15 mouse cellular contexts compared by ENCODE assay signal in the genomic region with DNA sequence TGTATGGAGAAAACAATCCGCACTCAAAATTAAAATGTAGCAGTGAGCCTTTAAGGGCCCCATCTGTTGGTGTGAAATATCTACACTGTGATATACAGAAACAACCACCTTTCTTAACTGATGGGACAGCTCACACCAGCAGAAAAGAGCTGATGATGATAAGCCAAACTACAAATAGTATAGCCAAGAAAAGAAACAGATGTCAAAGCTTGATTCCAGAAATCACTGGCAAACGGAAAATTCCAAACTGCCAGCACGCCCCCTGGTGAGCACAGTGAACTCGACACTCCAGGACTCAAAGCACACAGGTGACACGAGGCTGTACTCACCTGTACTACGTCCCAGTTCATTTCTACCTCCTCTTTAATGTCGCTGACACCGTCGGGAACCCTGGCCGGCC. TPM values are rescaled to one million over a fixed set of nuclear protein-coding genes. Genes with fewer than 3 reads are reported as not detected.
DNase-seq lines count a peak whose midpoint lies in the region; ATAC-seq and TF ChIP-seq lines count a peak whose summit lies in the region.
"Had no signal": no experiment of that assay in that cellular context is flagged by ENCODE, and none has a peak within 500 bp of the region (broad histone marks: within the 10 kb centered on the region; RNA-seq: fewer than 3 reads in every experiment).

No protein-coding gene starts in this region.

- H3K9me3 ChIP-seq in liver, embryonic 12.5 days (replicated peaks) = no peaks in the 10 kb centered on the region
- H3K9me3 ChIP-seq: limb, embryonic 13.5 days; midbrain, embryonic 13.5 days had no signal

- DNase-seq in frontal cortex, postnatal 14 days (ENCODE audit: low spot score in 2 of 2) = no peak
- DNase-seq in liver, adult 2 months (ENCODE audit: extremely low read depth, low read depth, low spot score) = no peak
- DNase-seq in ES-CJ7 (ENCODE audit: low read depth, low spot score) = peak; percentile 44
- no peak for DNase-seq in thymus, adult 18-20 months
- no peak for DNase-seq in layer of hippocampus, adult 11-12 months (ENCODE audit: low spot score)
- DNase-seq: adrenal gland, postnatal 36 days; cerebellum, postnatal 10 days; gastrocnemius, postnatal 10 days had no signal

- peaks cover 4% of the 10 kb centered on the region; the same call in 1 of the 2 replicates for H3K79me2 ChIP-seq in liver, adult 2 months (ENCODE audit: control insufficient read depth, insufficient read depth, low read length)

- no peak overlapping the region for H3K4me3 ChIP-seq in liver, adult 2 months (ENCODE audit: insufficient read depth, low read depth, low read length)
- H3K4me3 ChIP-seq in liver, embryonic 12.5 days = no peak overlapping the region
- no peak overlapping the region for H3K4me3 ChIP-seq in embryonic fibroblast, embryonic 13.5 days (ENCODE audit: insufficient read depth, low read length)
- H3K4me3 ChIP-seq: limb, embryonic 13.5 days; midbrain, embryonic 13.5 days had no signal

- peaks cover 42% of the 10 kb centered on the region for H3K36me3 ChIP-seq in liver, adult 2 months (ENCODE audit: control insufficient read depth, insufficient read depth, low read length)
- peaks cover 95% of the 10 kb centered on the region for H3K36me3 ChIP-seq in liver, embryonic 12.5 days

- no peak overlapping the region for H3K27ac ChIP-seq in liver, adult 2 months (replicated peaks; ENCODE audit: insufficient read depth, low read depth, low read length)
- H3K27ac ChIP-seq in liver, embryonic 12.5 days = no peak overlapping the region
- no peak overlapping the region for H3K27ac ChIP-seq in embryonic fibroblast, embryonic 13.5 days (ENCODE audit: insufficient read depth, low read length)
- H3K27ac ChIP-seq: hindbrain, embryonic 14.5 days; limb, embryonic 13.5 days; midbrain, embryonic 13.5 days had no signal

- no peaks in the 10 kb centered on the region for H3K27me3 ChIP-seq in liver, adult 2 months (ENCODE audit: control insufficient read depth, insufficient read depth, low read length)
- H3K27me3 ChIP-seq in liver, embryonic 12.5 days (replicated peaks) = no peaks in the 10 kb centered on the region
- H3K27me3 ChIP-seq: limb, embryonic 13.5 days; midbrain, embryonic 13.5 days had no signal

- 89% methylated on average over 10 of the region's 10 CpGs for WGBS in liver, adult 2 months
- WGBS in liver, embryonic 12.5 days (ENCODE audit: insufficient replicate concordance) = 80% methylated on average over 10 of the region's 10 CpGs

- 0 out of 2 replicates have a peak, but pooled peaks have one; percentile 16 for TF ChIP-seq CTCF in liver, adult 2 months (IDR thresholded peaks at IDR 0.05; ENCODE audit: low read depth, low read length)
- peak; percentile 38; the same call in 1 of the 2 replicates for TF ChIP-seq CTCF in embryonic fibroblast, embryonic 13.5 days (IDR thresholded peaks at IDR 0.05; ENCODE audit: borderline replicate concordance, insufficient read depth, low read length)

- no peak overlapping the region for H3K4me2 ChIP-seq in liver, embryonic 12.5 days
- H3K4me2 ChIP-seq: hindbrain, embryonic 14.5 days; limb, embryonic 13.5 days; midbrain, embryonic 13.5 days had no signal

- H3K9ac ChIP-seq in liver, adult 2 months (ENCODE audit: low read depth, low read length) = no peak overlapping the region
- no peak overlapping the region for H3K9ac ChIP-seq in liver, embryonic 12.5 days
- H3K9ac ChIP-seq: hindbrain, embryonic 14.5 days; limb, embryonic 13.5 days; midbrain, embryonic 13.5 days had no signal

- peak; percentile 42; the same call in 1 of the 2 replicates for ATAC-seq in frontal cortex, adult (ENCODE audit: low TSS enrichment)
- ATAC-seq in liver, embryonic 12.5 days = no peak
- ATAC-seq: forebrain, embryonic 14.5 days; midbrain, embryonic 13.5 days had no signal

- H3K4me1 ChIP-seq in liver, adult 2 months (ENCODE audit: control insufficient read depth, insufficient read depth, low read length) = no peaks in the 10 kb centered on the region
- H3K4me1 ChIP-seq in liver, embryonic 12.5 days = no peaks in the 10 kb centered on the region
- no peaks in the 10 kb centered on the region for H3K4me1 ChIP-seq in embryonic fibroblast, embryonic 13.5 days (ENCODE audit: control insufficient read depth, insufficient read depth, low read length)
- H3K4me1 ChIP-seq: limb, embryonic 13.5 days; midbrain, embryonic 13.5 days had no signal

- no peak for TF ChIP-seq POLR2A in liver, adult 2 months (IDR thresholded peaks at IDR 0.05; ENCODE audit: extremely low read depth, insufficient read depth, low read length)
- TF ChIP-seq POLR2A in embryonic fibroblast, embryonic 13.5 days (IDR thresholded peaks at IDR 0.05; ENCODE audit: low read depth, low read length) = no peak

RNA-seq across cellular contexts. Expression of a gene that starts 9.1 kb away (rescaled TPM):
- 12.8 and 20.9 TPM in 2 replicates for total RNA-seq in liver, adult 2 months (2014; rRNA removed)
- polyA plus RNA-seq in liver, adult 2 months (2012; rRNA removed) = 2.1 and 2.6 TPM in 2 replicates
- 12.2 and 12.6 TPM in 2 replicates for polyA plus RNA-seq in liver, embryonic 12.5 days (2016; fragmentation: Nextera tagmentation; extraction: Ambion mirVana)
- polyA plus RNA-seq in embryonic fibroblast, embryonic 13.5 days (2011; ENCODE audit: insufficient read length, low read depth, missing spikeins) = 17.2 and 17.9 TPM in 2 replicates

RNA-seq across cellular contexts. Expression of a gene that starts 31.8 kb away (rescaled TPM):
- 6.4 and 7.2 TPM in 2 replicates for total RNA-seq in liver, adult 2 months (2014; rRNA removed)
- polyA plus RNA-seq in liver, adult 2 months (2012; rRNA removed) = 1.7 and 2.0 TPM in 2 replicates
- polyA plus RNA-seq in liver, embryonic 12.5 days (2016; fragmentation: Nextera tagmentation; extraction: Ambion mirVana) = 1.9 and 2.3 TPM in 2 replicates
- polyA plus RNA-seq in embryonic fibroblast, embryonic 13.5 days (2011; ENCODE audit: insufficient read length, low read depth, missing spikeins) = 5.5 and 9.6 TPM in 2 replicates
